Mouse (Mus musculus): ENCODE measurements around the gene Gm45140. TPM values are rescaled to one million over a fixed set of nuclear protein-coding genes. Genes with fewer than 3 reads are reported as not detected.

The Gm45140 gene
- polyA plus RNA-seq, 1 experiment from 2014 or later = 4.2 TPM

DNA sequence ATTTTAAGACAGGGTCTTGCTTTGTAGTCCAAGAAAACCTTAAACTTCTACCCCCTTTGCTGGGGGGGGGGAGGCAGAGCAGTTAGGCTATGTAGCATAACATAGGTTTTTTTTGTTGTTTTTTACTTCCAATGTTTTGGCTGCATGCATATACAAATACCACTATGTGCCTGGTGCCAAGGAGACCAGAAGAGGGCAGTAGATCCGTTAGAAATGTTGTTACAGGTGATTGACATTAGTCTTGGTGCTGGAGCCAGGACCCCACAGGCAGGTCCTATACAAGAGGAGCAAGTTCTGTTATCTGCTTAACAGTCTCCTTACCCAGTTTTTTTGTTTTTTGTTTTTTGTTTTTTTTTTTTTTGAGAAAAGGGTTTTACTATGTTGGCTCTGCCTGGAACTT is 6.7 kb upstream of the Gm45140 start:
- H3K4me1 ChIP-seq = peaks cover 6% of the 10 kb centered on the region; the same call in 1 of the 2 replicates
- no peak overlapping the region for H3K27ac ChIP-seq
- no peaks in the 10 kb centered on the region for H3K27me3 ChIP-seq (replicated peaks)
- WGBS = 23% methylated on average over 1 of the region's 1 CpGs
- H3K4me3 ChIP-seq (replicated peaks) = no peak overlapping the region
- ATAC-seq (ENCODE audit: insufficient read depth, low FRiP score, low read depth) = no peak
- H3K4me2 ChIP-seq = no peak overlapping the region
- H3K36me3 ChIP-seq = peaks cover 36% of the 10 kb centered on the region
- no peaks in the 10 kb centered on the region for H3K9me3 ChIP-seq
- H3K9ac ChIP-seq = no peak overlapping the region

DNA sequence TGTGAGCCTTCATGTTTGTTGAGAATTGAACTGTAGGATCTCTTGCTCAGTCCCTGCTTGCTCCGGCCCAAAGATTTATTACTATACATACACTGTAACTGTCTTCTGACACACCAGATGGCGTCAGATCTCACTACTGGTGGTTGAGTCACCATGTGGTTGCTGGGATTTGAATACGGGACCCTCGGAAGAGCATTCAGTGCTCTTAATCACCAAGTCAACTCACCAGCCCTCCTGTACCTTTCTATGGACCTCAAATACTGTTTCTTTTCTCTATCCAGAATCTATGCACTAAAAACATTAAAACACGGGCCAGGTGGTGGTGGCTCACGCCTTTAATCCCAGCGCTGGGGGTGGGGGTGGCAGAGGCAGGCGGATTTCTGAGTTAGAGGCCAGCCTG is 6.0 kb upstream of the Gm45140 start:
- Histone ChIP-seq H3K36me3 (peaks cover 36% of the 10 kb centered on the region), H3K9me3 (no peaks in the 10 kb centered on the region), H3K4me1 (0 out of 2 replicates have a peak, but pooled peaks cover 6% of the 10 kb centered on the region), H3K4me3 (replicated peaks) (no peak overlapping the region), H3K4me2 (no peak overlapping the region), H3K27me3 (replicated peaks) (no peaks in the 10 kb centered on the region), H3K27ac (no peak overlapping the region), H3K9ac (no peak overlapping the region)
- 75% methylated on average over 8 of the region's 8 CpGs for WGBS
- no peak for ATAC-seq (ENCODE audit: insufficient read depth, low FRiP score, low read depth)

DNA sequence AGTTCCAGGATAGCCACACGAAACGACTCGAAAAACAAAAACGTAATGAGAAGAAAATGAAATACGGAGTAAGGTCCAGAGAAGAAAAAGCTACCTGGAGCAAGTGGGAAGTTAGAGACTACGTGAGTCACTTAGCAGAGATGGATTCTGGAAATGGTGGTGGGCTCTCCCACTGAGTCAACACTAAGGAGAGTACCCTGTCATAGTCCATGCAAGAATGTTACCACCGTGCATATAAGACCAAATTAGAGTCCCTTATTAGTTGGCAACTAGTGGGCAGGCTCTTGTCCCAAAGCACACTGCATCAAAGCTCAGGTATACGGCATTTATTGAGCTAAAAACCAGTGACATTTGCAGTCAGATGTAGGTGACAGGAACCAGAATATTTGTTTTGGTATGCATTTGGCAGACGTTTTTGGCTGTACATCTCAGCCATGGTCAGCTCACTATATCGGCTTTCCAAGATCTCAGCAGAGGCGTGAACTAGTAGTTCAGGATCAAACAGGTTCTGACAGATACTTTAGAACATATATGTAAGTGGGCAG is 4.3 kb upstream of the Gm45140 start:
- H3K4me3 ChIP-seq (replicated peaks) = no peak overlapping the region
- 0 out of 2 replicates have a peak, but pooled peaks cover 6% of the 10 kb centered on the region for H3K4me1 ChIP-seq
- H3K27me3 ChIP-seq (replicated peaks) = no peaks in the 10 kb centered on the region
- no peak overlapping the region for H3K9ac ChIP-seq
- H3K27ac ChIP-seq = 0 out of 2 replicates have a peak overlapping the region, but pooled peaks have one; percentile 95
- peak overlapping the region; percentile 74; the same call in 1 of the 2 replicates for H3K4me2 ChIP-seq
- H3K9me3 ChIP-seq = no peaks in the 10 kb centered on the region
- peaks cover 29% of the 10 kb centered on the region for H3K36me3 ChIP-seq
- no peak for ATAC-seq (ENCODE audit: insufficient read depth, low FRiP score, low read depth)
- WGBS = 54% methylated on average over 11 of the region's 11 CpGs

DNA sequence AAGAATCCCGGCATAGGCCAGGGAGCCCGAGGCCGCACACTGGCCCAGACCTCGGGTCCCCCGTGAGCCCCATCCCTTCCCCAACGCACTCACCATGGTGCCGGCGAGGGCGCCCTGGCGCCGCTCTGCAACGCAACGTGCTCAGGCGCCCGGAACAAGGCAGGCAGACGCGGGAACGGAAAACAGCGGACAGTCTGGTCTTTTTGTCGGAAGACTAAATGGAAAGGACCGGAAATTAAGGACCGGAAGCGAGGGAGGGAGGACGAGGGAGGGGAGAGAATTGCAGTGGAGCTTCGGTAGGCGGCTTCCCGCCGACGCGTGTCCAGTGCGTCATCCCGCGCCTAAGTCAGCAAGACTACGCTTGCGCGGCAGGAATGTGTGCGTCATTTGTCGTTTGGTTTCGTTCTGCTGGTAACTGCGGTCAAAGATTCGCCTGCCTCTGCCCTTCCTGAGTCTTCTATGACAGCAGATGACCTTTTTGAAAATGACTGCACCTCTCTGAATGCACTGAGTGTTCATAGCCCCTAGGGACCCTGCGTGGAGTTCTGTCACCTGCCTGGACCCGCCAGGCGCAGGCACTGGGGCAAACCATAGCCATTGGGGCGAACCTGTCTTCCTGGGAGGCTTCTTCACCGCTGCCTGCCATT is 3.1 kb upstream of the Gm45140 start, which contains the start of gene Isy1:
Gene Isy1 (minus strand): TSS at position 248 of the 647 bp plus-strand sequence.
- Histone ChIP-seq H3K4me1 (0 out of 2 replicates have a peak, but pooled peaks cover 6% of the 10 kb centered on the region), H3K9me3 (no peaks in the 10 kb centered on the region), H3K4me2 (peak within 1 kb of the TSS; percentile 74), H3K36me3 (peaks cover 20% of the 10 kb centered on the region), H3K27me3 (replicated peaks) (no peaks in the 10 kb centered on the region), H3K27ac (peak within 1 kb of the TSS; percentile 95), H3K9ac (peak within 1 kb of the TSS; percentile 63), H3K4me3 (replicated peaks) (peak within 1 kb of the TSS; percentile 65)
- peak; percentile 98 for ATAC-seq (ENCODE audit: insufficient read depth, low FRiP score, low read depth)
- WGBS = under 1% methylated on average over 46 of the region's 46 CpGs

DNA sequence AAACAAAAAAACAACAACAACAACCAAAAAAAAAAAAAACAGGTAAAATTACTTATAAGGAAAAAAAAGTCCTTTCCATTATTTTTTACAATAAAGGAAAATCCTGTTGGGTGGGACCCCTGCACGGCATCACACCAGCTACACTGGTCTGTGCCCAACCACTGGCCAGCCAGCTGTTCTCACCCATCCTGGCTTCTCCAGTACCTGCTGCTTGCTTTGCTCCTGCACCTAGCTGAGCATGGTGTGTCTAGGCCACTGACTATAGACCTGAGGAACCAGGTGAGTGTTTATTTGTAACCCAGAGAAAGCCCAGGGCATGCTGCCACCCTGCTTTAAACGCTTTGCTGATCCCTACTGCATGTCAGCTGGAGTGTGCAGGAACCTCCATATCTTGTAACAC is 15.2 kb downstream of the Gm45140 start:
- peaks cover 65% of the 10 kb centered on the region for H3K36me3 ChIP-seq
- H3K9me3 ChIP-seq = no peaks in the 10 kb centered on the region
- no peaks in the 10 kb centered on the region for H3K4me1 ChIP-seq
- H3K4me3 ChIP-seq (replicated peaks) = no peak overlapping the region
- H3K9ac ChIP-seq = no peak overlapping the region
- no peak for ATAC-seq (ENCODE audit: insufficient read depth, low FRiP score, low read depth)
- H3K27ac ChIP-seq = no peak overlapping the region
- 88% methylated on average over 2 of the region's 2 CpGs for WGBS
- no peaks in the 10 kb centered on the region for H3K27me3 ChIP-seq (replicated peaks)
- no peak overlapping the region for H3K4me2 ChIP-seq

DNA sequence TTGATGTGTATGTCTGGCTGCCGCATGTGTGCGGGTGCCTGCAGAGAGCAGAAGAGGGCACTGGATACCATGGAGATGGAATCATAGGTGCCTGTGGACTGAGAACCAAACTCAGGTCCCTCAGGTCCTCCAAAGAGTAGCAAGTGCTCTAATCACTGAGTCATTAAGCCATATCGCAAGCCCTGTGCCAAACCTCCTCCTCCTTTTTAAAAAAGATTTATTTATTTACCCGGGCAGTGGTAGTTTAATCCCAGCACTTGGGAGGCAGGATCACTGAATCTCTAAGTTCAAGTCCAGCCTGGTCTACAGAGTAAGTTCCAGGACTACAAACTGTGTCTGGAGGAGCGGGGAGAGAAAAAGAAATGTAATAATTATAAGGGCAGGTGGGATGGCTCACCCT is 21.1 kb downstream of the Gm45140 start:
- no peak for ATAC-seq (ENCODE audit: insufficient read depth, low FRiP score, low read depth)
- Histone ChIP-seq H3K27me3 (replicated peaks) (no peaks in the 10 kb centered on the region), H3K9me3 (no peaks in the 10 kb centered on the region), H3K4me3 (replicated peaks) (no peak overlapping the region), H3K4me1 (peaks cover 14% of the 10 kb centered on the region), H3K4me2 (no peak overlapping the region), H3K27ac (no peak overlapping the region), H3K9ac (no peak overlapping the region), H3K36me3 (peaks cover 25% of the 10 kb centered on the region)
- WGBS = 90% methylated on average over 5 of the region's 5 CpGs

DNA sequence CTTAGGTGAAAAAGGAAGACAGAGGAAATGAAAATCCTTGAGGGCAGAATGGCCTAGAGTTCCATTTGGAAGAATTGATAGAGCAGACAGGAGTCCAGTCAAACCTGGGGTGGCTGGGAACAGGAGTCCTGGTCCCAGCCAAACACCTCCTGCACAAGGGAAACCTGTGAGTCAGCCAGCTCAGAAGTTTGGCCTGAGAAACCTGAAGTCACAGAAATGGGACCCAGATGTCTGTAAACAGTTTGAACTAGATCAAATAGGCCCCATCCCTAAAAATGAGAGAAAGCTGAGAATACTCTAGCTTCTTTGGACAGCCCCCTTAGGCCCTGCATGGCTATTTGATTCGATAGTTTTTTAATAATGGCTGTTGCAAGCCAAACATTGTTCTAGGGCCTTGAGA is 22.9 kb downstream of the Gm45140 start:
- peak overlapping the region; percentile 79 for H3K4me3 ChIP-seq (replicated peaks)

DNA sequence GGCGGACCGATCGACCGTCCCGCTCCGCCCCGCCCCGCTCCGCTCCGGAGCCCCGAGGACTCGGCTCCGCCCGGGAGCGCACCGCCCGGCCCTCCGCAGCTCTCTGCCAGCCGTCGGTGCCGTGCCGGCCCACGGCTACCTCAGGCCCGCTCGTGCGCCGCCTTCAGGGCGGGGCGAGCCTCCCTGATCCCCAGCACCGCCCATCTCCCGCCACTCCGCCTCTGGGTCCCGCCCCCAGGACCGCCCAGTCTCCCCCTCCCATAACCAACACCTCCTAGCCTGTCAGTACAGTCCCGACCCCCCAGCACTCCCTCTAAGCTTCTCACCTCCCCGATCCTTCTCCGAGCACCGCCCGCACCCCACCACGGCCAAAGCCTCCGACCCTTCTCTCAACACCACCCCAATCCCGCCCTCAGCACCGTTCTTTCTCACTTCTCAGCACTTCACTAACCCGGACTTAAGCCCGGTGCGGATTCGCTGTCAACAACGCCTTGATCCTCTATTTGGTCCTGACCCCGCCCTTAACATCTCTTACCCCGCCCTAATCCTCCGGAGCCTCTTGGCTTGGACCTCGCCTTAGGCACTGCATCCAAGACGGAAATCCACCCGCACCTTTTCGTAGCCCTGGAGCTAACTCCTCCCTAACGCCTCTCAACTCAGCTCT is 23.8 kb downstream of the Gm45140 start, which contains the start of gene Rab43:
Gene Rab43 (minus strand): TSS at position 490 of the 664 bp plus-strand sequence.
- H3K4me3 ChIP-seq (replicated peaks) = peak within 1 kb of the TSS; percentile 79
- peak; percentile 96 for ATAC-seq (ENCODE audit: insufficient read depth, low FRiP score, low read depth)
- WGBS = under 1% methylated on average over 43 of the region's 56 CpGs
- H3K4me2 ChIP-seq = peak within 1 kb of the TSS; percentile 87
- no peaks in the 10 kb centered on the region for H3K27me3 ChIP-seq (replicated peaks)
- H3K36me3 ChIP-seq = peaks cover 6% of the 10 kb centered on the region; the same call in 1 of the 2 replicates
- H3K9me3 ChIP-seq = no peaks in the 10 kb centered on the region
- H3K4me1 ChIP-seq = peaks cover 23% of the 10 kb centered on the region
- H3K27ac ChIP-seq = peak within 1 kb of the TSS; percentile 86
- peak within 1 kb of the TSS; percentile 58 for H3K9ac ChIP-seq

More for the DNA sequence above, 22.9 kb downstream of the Gm45140 start:
- Histone ChIP-seq H3K9ac (peak overlapping the region; percentile 58; the same call in 1 of the 2 replicates), H3K27ac (peak overlapping the region; percentile 86), H3K4me2 (peak overlapping the region; percentile 87), H3K9me3 (no peaks in the 10 kb centered on the region), H3K4me1 (peaks cover 20% of the 10 kb centered on the region), H3K36me3 (peaks cover 9% of the 10 kb centered on the region; the same call in 1 of the 2 replicates), H3K27me3 (replicated peaks) (no peaks in the 10 kb centered on the region)
- 86% methylated on average over 1 of the region's 1 CpGs for WGBS
- ATAC-seq (ENCODE audit: insufficient read depth, low FRiP score, low read depth) = no peak

DNA sequence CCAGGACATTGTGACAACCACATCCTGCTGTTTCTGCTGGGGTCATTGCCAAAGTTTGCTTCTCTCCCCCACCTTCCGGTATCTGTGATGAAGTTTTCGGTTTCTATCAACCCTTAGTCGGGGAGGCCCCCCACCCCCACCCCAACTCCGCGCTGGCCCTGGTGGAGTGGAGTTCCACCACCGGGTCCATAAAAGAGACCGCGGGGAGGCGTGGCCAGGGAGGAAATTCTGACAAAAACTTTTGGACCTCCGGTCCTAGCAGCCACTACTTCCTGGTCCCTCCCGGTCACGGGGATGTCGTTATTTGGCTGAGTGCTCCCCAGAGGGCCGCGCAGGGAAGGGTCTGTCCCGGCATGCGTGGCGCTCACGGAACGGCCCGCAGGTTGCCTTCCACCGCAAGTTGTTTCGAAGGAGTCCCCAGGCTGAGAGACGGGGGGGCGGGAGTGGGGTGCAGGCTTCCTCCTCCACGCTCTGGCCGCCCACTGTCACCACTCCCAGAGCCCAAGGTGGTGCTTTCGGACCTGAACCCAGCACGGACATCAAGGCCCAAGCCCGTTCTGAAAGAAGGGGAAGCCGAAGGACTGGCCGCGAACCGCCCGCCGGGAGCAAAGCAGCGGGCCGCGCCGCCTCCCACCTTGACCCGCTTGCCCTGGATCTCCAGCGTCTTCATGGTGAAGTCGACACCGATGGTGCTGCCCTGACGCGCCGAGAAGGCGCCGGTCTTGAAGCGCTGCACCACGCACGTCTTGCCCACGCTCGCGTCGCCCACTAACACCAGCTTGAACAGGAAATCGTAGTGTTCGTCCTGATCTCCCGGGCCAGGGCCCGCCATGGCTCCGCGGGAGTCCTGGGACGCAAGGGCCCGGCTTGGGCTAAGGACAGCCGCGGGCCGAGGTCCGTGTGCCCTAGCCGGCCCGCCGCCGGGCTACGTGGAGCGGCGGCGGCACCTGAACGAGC is 24.6 kb downstream of the Gm45140 start:
- H3K27me3 ChIP-seq (replicated peaks) = no peaks in the 10 kb centered on the region
- 0 out of 2 replicates have a peak, but pooled peaks cover 4% of the 10 kb centered on the region for H3K36me3 ChIP-seq
- WGBS = under 1% methylated on average over 71 of the region's 77 CpGs
- peak overlapping the region; percentile 86 for H3K27ac ChIP-seq
- peak overlapping the region; percentile 58 for H3K9ac ChIP-seq
- ATAC-seq (ENCODE audit: insufficient read depth, low FRiP score, low read depth) = peak; percentile 3; the same call in 1 of the 2 replicates
- peak overlapping the region; percentile 79 for H3K4me3 ChIP-seq (replicated peaks)
- no peaks in the 10 kb centered on the region for H3K9me3 ChIP-seq
- peaks cover 23% of the 10 kb centered on the region for H3K4me1 ChIP-seq
- H3K4me2 ChIP-seq = peak overlapping the region; percentile 87

DNA sequence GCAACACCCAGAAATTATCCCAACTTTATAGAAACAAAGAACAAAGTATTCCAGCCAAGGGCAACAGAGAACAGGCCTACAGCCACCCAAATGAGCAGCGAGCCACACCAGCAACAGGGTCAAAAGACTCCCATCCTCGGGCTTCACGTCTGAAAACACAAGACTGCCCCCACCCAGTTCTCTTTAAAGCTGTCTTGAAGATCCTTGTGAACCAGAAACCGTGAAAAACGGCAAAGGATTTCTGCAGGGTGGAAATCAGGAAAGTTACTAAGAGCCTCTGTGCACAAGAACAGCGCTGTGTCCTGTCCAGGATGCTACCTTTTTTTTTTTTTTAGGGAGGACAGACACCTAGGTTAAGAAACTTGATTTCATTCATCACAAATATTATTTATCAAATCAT is 25.3 kb downstream of the Gm45140 start:
- no peaks in the 10 kb centered on the region for H3K27me3 ChIP-seq (replicated peaks)
- H3K4me1 ChIP-seq = peaks cover 23% of the 10 kb centered on the region
- H3K9me3 ChIP-seq = no peaks in the 10 kb centered on the region
- no peaks in the 10 kb centered on the region for H3K36me3 ChIP-seq
- ATAC-seq (ENCODE audit: insufficient read depth, low FRiP score, low read depth) = no peak
- 35% methylated on average over 6 of the region's 6 CpGs for WGBS
- H3K27ac ChIP-seq = 0 out of 2 replicates have a peak overlapping the region, but pooled peaks have one; percentile 8
- peak overlapping the region; percentile 79 for H3K4me3 ChIP-seq (replicated peaks)
- H3K4me2 ChIP-seq = peak overlapping the region; percentile 87
- no peak overlapping the region for H3K9ac ChIP-seq

DNA sequence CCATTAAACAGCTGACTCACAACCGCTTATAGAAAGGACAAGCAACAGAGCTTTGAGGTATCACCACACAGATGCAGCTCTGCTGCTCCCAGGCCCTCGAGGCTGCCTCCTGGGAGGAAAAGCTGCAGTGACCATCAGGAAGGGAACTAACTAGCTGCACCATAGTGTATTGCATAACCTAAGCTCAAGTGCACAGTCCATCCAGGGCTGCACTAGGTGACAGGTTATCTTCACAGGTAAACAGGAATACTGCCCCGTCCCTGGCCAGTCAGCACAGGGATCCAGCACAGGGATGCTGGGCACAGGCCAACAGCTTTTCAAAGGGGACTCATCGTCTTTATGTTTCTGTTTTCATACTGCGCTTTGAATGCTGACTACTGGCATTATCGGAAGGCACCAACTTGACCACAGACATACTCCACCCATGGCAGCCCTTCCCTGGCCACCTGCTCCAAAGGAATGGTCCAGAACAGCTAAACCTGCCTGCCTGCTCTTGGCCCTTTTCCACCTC is 25.9 kb downstream of the Gm45140 start:
- H3K4me3 ChIP-seq (replicated peaks) = peak overlapping the region; percentile 79
- H3K4me2 ChIP-seq = peak overlapping the region; percentile 87
- no peak overlapping the region for H3K9ac ChIP-seq
- peak overlapping the region; percentile 28 for H3K27ac ChIP-seq
- H3K4me1 ChIP-seq = peaks cover 23% of the 10 kb centered on the region
- ATAC-seq (ENCODE audit: insufficient read depth, low FRiP score, low read depth) = no peak
- 78% methylated on average over 6 of the region's 6 CpGs for WGBS
- H3K27me3 ChIP-seq (replicated peaks) = no peaks in the 10 kb centered on the region
- no peaks in the 10 kb centered on the region for H3K36me3 ChIP-seq
- no peaks in the 10 kb centered on the region for H3K9me3 ChIP-seq
